Mouse (Mus musculus) urinary bladder, postnatal 4 days (tissue): ENCODE measurements around the gene Slc17a4.

Experiments used
- DNase-seq, 2 experiments: peaks; one replicate each; pipeline ENCODE4 v3.0.0; 2021 to 2022; ENCODE audit warnings: low spot score in 2 of 2

The Slc17a4 gene

DNA sequence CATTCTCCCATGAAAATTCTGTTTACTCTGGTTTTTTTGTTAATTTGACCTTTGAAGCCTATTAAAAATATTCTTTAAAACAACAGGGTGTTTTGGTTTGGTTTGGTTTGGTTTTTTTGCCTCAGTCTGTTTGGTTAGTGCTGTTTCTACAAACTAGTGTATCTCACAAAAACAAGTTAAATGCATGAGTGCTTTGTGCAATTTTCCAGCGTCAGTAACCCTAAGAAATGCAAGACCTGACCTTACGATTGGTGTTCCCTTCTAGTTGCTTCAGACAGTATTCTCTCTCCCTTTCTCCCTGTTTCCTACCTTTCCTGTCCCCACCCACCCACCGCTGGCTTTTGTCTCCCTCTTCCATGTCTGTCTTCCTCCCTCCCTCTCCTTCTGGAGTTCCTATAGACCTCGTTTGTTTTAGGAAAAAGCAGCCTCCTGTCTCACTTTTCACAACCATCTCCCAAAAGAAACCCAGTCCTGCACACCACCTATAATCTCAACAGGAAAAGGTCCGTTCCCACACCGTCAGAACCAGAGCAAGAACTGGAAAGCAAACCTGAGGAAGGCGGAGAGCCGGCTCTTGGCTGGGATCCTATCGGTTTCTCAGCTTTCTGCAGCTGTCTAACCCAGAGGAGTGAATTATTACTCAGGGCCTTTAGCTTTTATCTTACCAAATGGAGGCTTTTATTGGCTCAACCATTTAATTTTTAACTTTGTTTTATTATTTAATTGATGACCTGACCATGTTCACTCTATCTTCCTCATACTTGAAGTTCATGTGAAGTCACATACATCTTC is at the start of gene Slc17a4:
Gene Slc17a4, minus strand, starts transcription at position 634 of the 792 bp plus-strand sequence.
- no peak for DNase-seq

DNA sequence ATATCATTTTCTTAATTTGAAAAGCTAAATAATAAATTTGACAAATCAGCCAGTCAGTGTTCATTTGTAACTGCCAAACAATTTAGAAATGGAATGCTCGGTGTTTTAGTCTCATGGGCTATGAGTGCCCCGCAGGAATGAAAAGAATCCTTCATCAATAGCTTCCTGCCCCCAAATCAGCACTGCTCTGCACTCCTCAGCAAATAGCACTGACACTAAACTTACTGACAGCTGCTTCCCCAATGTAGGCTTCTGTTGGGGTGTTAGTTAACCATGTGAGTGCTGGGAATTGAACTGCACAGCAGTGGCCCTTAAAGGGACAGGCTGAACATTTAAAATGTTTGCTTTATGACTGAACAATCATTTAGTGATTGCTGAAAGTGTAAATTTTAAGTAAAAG is 45.0 kb upstream of the Slc17a4 start:
- DNase-seq: no peak

DNA sequence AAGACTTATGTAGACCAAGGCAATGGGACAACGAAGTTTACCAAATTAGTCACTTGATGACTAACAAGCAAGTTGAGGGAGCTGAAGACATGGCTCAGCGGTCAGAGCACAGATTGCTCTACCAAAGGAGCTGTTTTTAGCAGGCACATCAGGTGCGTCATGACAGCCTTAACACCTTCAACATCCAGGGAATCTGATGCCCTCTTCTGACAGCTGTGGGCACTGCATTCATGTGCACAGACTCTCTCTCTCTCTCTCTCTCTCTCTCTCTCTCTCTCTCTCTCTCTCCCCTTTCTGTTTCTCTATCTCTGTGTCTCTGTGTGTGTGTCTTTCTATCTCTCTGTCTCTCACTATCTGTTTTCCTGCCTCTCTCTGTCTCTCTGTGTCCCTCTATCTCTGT is 36.1 kb upstream of the Slc17a4 start:
- DNase-seq: no peak

DNA sequence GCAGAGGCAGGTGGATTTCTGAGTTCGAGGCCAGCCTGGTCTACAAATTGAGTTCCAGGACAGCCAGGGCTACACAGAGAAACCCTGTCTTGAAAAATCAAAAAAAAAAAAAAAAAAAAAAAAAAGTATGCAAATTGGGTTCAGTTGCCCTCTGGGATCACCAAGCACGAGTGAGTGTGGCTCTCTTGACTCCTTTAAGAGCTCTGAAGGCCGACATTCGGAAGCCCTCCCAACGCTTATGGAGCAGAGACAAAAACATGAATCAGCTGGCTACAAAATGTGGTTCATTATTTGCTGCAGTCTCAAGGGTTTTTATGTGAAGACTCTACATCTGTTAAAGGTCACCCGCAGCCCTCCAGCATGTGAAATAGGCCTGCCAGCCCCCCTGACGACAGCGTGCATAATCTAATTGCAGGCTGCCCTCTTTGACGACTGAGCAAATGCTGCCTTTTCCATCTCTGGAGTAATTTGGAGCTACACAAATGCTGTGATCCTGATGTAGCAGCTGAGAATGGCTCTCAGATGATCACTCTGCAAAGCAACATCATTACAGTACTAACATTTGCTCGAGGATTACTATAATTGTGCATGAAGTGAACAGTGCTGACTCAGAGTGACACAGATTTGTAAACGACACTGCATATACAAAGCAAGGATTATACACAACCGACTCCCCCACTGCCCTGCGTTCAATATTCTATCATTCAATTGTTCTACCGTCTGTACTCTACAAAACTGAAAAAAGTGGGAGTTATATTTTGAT is 34.9 kb upstream of the Slc17a4 start:
- DNase-seq: no peak

DNA sequence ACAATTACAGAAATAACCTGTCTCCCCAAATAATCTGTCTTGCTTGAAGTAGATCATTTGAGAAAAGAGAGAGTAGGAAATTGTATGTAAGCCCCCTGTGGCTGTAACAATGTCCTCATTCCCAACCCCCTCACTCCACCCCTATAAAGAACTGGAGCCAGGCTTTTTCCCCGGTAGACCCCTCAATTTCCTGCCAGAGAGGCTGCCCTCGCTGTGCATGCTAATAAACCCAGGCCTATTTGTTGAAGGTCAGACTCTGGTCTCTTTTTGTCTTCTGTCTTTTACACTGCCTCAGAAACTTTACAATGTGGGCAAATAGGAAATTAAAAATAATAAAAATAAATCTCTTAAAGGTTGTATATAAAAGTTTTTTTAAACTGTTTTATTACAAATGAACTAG is 31.4 kb upstream of the Slc17a4 start:
- no peak for DNase-seq

DNA sequence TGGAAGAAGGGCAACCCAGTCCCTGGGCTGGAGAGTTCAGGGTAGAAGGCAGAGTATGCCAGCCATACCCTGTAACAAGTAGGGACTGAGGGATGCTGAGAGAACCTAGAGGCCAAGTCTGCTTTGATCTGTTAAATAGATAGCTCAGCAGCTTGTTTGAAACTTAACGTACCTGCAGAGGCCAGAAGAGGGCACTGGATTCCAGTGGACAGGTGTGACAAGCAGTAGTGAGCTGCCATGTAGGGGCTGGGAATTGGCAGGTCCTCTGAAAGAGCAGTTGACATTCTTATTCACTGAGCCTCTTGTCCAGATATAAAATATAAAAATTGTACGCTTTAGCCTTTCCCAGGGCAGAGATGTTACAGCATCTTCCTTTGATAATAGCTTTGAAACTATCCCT is 28.1 kb upstream of the Slc17a4 start:
- no peak for DNase-seq

DNA sequence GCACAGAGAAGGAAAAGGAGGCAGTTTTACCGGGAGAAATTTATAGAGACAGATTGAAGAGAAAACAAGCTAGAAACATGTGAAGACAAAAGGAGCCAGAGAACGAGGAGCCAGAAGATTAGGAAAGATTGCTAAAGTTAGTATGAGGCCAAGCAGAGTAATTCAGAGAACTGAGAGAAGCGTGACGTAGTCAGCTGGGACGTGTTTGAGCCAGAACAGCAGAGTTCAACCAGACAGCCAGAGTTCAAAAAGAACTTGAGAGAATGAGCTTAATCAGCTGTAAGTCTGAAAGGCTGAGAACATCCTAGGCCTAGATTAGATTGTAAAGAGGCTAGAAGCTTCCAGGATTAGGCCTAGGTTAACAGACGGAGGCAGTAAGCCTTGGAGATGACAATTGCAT is 25.5 kb upstream of the Slc17a4 start:
- no peak for DNase-seq

DNA sequence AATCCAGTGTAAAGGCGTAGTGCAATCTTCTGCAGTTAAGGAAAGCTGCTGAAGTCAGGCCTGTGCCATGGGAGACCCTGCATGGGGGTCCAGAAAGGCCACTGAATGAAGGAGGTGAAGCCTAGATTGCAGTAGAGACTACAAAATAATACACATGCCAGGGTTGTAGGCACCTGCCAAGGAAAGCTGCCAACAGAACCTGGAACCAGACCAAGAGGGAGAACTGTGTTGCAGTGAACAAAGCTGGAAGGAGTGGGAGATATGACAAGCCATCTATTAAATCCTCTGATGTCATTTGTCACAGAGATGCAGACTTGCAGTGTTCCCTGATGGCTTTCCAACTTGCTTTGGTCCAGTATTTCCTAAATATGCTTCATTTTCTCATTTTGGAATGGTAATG is 23.9 kb upstream of the Slc17a4 start:
- DNase-seq: no peak

DNA sequence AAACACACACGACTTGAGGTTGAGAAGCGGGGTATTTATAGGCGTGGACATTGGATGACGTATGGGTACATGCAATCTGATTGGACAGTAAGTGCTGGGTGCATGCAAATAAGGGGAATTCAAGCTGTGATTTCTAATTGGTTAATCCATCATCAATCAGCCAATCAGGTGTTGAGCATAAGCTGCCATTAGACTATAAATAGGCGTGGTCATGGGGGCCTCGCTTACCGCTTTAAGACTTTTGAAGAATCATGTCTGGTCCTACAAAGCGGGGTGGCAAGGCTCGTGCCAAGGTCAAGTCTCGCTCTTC is 19.4 kb upstream of the Slc17a4 start, which contains the start of gene Hist1h2aa:
Gene Hist1h2aa, plus strand, starts transcription at position 252 of the 310 bp plus-strand sequence.
- no peak for DNase-seq

DNA sequence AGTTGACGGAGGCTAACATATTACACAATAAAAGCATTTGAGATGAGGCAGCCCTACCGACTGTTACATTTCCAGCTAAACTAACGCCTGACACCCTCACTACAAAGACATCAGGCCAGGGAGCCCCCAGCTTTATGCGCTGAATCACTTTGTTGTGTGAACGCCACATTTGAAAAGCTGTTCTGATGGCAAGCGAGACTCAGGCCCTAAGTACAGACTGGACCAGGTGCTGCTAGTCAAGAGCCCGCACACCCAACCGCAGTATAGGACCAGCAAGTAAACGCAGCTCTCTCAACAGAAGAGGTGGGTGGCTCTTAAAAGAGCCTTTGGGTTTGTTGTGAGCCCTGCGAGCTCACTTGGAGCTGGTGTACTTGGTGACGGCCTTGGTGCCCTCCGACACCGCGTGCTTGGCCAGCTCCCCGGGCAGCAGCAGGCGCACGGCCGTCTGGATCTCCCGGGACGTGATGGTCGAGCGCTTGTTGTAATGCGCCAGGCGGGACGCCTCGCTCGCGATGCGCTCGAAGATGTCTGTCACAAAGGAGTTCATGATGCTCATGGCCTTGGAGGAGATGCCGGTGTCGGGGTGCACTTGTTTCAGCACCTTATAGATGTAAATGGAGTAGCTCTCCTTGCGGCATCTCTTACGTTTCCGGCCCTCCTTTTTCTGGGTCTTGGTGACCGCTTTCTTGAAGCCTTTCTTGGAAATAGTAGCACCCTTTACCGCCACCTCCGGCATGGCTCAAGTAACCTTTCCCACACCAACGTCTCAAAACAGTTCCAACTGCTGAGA is 18.8 kb upstream of the Slc17a4 start, which contains the start of gene Hist1h2ba:
Gene Hist1h2ba, minus strand, starts transcription at position 736 of the 790 bp plus-strand sequence.
- DNase-seq: no peak

DNA sequence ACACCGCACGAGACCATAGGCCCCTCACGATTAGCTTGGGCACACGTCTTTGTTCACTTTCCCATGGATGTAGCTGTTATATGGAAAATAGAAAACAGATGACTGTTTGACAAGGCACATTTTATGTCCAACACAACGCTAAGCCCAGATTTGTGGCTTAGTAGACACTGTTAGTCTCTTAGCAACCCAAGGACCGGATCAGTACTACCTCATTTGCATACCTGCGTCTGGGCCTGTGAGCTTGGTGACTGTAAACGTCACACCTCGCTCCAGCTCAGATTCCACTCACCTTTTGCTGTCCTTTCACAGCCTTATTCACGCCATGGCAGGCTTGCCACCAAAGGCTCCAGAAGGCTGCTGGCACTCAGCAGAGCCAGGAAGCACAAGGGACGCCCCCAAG is 16.1 kb upstream of the Slc17a4 start:
- DNase-seq: no peak

DNA sequence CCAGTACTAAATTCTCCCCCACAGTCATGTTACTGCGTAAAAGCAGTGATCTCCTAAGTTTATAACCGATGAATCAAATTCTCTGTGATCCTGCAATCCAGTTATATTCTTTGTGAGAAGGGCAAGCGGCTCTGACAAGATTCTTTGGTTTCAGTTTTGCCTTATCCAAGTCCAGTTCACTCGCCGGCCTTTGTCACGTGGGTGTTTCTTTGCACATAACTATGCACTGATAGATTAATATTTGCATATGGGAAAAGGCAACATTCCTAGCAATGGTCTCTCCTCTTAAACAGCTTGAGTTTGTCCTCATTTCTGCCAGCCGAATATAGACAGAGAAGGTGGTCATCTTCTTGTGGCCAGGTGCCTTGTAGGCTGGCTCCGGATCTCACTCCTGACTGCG is 15.7 kb upstream of the Slc17a4 start:
- no peak for DNase-seq

DNA sequence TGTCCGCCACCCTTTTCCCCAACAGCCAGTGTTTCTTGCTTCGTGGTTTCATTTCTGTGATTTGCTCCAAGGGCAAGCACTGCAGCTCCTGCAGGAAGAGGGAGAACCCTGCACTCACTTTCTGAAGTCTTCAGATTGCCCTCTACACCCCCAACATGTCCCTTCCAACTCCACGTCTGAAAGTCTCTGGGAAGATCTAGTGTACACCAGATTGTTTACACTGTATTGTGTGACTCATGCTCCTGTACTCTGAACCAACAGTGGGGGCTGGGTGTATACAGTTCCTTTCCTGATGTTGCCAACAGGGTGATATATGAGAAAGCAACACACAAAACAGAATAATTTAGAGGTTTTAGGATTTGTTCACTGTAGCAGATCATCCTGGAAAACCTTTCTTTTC is 13.8 kb upstream of the Slc17a4 start:
- DNase-seq: no peak

DNA sequence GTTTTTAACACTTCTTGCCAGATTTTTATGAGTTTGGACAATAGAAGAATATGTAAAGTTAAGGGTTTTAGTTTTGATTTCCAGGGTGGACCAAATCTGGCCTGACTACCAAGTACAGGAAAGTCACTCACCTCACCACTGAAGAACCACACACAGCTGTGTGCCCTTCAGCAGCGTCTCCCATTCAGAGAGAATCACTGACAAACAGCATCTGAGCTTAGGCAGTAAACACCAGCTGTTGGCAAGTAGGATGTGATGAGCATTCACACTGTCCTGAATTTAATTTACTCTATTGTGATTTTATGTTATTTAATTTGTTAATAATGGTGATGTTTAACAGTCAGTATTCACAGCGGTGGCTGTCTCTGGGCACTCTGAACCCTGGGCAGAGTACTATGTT is 11.0 kb upstream of the Slc17a4 start:
- no peak for DNase-seq

DNA sequence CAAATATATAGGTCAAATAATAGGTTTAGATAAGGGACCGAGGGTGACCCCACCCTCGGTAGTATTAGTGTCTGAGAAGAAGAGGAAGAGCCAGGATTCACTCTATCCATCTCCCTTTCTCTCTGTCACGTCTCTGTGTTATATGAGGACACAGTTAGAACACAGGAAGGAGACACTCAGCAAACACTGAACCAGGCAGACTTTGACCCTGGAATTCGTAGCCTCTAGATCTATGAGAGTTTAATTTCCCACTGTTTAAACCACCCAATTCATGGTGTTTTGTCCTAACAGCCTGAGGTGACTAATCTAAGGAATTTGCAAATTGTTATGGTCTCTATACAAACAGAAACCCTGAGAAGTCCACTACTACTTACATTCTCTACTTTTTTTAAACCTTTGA is 2.9 kb upstream of the Slc17a4 start:
- DNase-seq: no peak

DNA sequence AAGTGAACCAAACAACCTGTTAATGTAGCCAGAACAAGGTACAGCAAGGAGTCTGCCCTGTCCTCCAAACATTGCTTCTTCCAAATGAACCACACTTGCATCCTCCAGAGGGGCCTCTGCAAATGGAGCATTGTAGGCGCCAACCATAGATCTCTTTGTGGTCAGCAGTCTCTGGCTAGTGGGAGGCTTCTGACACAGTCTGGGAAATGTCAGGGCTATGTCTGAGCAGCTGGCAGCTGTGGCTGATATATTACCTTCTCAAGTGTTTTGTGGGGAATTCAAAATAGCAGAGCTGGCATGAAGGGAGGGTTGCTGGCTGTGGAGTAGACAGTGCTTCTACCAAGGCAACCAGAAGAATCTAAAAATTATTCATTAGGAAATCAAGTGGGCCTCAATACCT is 1.3 kb upstream of the Slc17a4 start:
- DNase-seq: no peak

DNA sequence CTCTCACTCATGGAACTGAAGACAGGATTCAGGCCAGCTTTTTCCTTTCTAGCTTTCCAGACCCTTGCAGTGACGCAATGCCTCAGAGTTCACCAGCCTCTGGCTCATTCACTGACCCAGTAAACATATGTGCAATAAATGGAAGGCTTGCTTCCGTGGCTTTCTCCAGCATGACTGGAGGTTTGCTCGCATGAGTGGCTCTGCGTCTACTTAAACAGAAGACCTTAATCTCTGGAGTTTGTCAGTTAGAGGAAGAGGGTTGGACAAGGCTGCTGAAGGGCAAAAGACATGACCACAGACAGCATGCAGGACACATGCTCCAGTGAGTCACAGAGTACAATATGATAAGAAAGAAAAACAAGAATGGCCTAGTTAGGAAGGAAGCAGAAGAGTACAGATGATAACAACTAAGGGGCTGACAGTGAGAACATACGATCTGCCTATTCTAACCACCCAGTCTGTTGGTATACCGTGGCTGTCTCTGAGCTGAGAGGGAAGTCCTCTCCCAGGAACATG is 960 bp downstream of the Slc17a4 start:
- DNase-seq: no peak

DNA sequence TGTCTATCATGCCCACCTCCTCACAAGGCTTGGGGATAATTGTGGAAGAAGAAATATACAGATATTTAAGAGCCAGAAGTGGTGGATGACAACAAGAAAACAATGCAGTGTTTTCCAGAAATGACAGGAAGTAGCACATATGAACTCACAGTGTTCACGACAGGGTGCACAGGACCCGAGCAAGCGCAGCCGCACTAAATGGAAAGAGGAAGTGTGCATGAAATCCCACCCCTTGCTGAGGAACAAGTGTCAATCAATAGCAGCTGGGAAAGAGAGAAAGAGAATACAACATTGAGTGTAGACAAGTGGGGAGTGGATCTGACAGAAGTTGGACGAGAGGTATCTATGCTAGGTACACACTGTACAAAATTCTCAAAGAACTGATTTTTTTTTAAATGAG is 3.5 kb downstream of the Slc17a4 start:
- no peak for DNase-seq

DNA sequence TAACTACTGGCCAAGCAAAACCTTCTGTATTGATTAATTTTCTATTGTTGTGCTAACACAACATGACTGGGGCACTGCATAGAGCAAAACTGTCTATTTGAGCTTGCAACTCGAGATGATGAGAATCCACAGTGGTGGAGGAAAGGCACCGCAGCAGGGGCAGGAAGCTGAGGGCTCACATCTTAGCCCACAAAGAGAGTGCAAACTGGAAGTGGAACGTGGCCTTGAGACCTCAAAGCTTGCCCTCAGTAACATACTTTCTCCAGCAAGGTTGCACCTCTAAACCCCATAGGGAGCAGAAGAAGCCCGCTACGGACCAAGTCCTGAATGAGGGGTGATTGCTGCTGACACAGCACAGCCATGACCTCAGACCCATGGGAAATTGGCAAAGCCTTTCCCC is 4.7 kb downstream of the Slc17a4 start:
- DNase-seq: no peak

DNA sequence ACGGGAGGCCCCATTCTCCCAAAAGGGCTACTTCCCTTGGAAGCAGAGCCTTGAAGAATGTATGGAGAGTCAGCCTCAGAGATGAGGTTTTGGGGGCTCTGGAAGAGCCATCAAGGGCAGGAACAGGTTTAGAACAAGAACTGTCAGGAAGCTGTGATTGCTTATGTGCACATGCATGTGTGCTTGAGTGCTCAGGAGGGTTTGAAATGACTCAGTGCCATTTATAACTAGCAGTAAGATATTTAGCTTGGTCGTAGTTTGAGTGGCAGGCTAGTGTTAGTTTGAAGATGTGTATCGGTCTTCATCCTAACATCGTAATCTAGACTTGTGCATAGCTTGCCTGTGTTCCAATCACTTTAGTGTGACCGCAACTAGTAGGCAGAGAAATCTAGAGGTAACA is 7.9 kb downstream of the Slc17a4 start:
- DNase-seq: no peak

DNA sequence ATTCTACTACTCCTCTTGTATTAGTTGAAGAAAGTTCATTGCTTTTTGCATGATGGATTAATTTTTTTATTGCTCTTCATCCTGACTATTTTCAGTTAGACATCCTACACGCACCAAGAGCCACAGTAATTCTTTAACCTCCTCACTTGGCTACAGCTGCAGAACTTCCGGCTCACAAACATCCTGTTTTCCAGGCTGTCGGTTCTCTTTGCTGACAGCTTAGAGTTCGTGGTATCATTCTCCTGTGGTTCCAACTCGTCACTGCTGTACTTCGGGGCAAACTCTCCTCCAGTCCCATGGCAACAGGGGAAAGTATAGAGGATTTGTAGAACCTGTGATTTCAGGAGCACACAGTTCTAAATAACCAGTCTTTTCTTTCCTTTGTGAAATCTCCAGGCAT is 16.6 kb downstream of the Slc17a4 start:
- DNase-seq: no peak

DNA sequence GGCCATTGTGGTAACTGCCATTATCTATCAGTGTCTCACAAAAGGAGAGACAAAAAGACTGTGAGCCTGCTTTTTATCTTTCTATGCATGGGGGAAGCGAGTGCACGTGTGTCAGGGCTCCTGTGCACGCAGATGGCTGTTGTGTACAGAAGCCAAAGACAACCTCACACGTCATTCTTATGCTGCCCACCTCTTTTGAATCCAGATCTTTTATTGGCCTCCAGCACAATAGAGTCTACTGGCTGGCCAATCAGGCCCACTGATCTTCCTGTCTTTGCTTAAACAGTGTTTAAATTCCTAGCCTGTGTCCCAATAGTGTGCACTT is 21.6 kb downstream of the Slc17a4 start:
- no peak for DNase-seq
